Mouse (Mus musculus) embryonic fibroblast, embryonic 13.5 days (primary cell): ENCODE measurements around the gene Dcbld1.

Source experiments
- CTCF ChIP-seq: IDR thresholded peaks from 2 replicates; pipeline ENCODE4 v1.5.1; 2011; ENCODE audit warnings: mild to moderate bottlenecking, control low read depth, low read length, moderate library complexity, borderline replicate concordance; ENCODE audit not compliant: insufficient read depth
- POLR2A ChIP-seq: IDR thresholded peaks from 2 replicates; pipeline ENCODE4 v1.6.1; 2011; ENCODE audit warnings: low read depth, mild to moderate bottlenecking, control low read depth, low read length, moderate library complexity

GRCm38 (mm10) chr10:52260209-52260608, 26.8 kb downstream of the Dcbld1 start:
- TF ChIP-seq CTCF (no peak), POLR2A (no peak)
